Mouse (Mus musculus) forebrain, embryonic 10.5 days (tissue): Measurements from ENCODE around the gene Fzd4. TPM values are rescaled to one million over a fixed set of nuclear protein-coding genes. Genes with fewer than 3 reads are reported as not detected.

Source experiments
- DNase-seq: peaks from one replicate; pipeline ENCODE4 v3.0.0-alpha.2; 2017; ENCODE audit warnings: low spot score; ENCODE audit errors: extremely low spot score
- H3K27ac ChIP-seq: fragments of 300-500 bp; sonication (generic); 2 replicates; pipeline ENCODE4 v1.5.1; 2016; ENCODE audit warnings: mild to moderate bottlenecking
- H3K27me3 ChIP-seq: fragments of 300-500 bp; sonication (generic); 2 replicates; pipeline ENCODE4 v1.6.1; 2016; ENCODE audit warnings: mild to moderate bottlenecking; ENCODE audit not compliant: poor library complexity, severe bottlenecking
- H3K36me3 ChIP-seq: fragments of 300-500 bp; sonication (generic); replicated peaks from 2 replicates; pipeline ENCODE4 v1.6.1; 2016; ENCODE audit warnings: mild to moderate bottlenecking, moderate library complexity
- H3K4me1 ChIP-seq: fragments of 300-500 bp; sonication (generic); 2 replicates; pipeline ENCODE4 v1.6.1; 2016
- H3K4me3 ChIP-seq: fragments of 300-500 bp; sonication (generic); 2 replicates; pipeline ENCODE4 v1.5.1; 2016; ENCODE audit warnings: mild to moderate bottlenecking, moderate library complexity
- H3K9me3 ChIP-seq: fragments of 300-500 bp; sonication (generic); 2 replicates; pipeline ENCODE4 v1.6.1; 2016; ENCODE audit warnings: mild to moderate bottlenecking, moderate library complexity
- WGBS: fragments of 180-500 bp; shearing (Covaris S2); methylation state at CpG from one replicate; pipeline ENCODE4 v1.1.7; 2016; 5-methylcytosine and 5-hydroxymethylcytosine counted together
- polyA plus RNA-seq: library from polyadenylated mRNA; unstranded; fragments of >200 nt; fragmentation: Nextera tagmentation; extraction: Ambion mirVana; gene quantifications from 2 replicates; pipeline ENCODE4 v1.2.1, GENCODE M21; 2016

Fzd4 gene
- polyA plus RNA-seq, 1 experiment from 2014 or later: 5.9 TPM

DNA sequence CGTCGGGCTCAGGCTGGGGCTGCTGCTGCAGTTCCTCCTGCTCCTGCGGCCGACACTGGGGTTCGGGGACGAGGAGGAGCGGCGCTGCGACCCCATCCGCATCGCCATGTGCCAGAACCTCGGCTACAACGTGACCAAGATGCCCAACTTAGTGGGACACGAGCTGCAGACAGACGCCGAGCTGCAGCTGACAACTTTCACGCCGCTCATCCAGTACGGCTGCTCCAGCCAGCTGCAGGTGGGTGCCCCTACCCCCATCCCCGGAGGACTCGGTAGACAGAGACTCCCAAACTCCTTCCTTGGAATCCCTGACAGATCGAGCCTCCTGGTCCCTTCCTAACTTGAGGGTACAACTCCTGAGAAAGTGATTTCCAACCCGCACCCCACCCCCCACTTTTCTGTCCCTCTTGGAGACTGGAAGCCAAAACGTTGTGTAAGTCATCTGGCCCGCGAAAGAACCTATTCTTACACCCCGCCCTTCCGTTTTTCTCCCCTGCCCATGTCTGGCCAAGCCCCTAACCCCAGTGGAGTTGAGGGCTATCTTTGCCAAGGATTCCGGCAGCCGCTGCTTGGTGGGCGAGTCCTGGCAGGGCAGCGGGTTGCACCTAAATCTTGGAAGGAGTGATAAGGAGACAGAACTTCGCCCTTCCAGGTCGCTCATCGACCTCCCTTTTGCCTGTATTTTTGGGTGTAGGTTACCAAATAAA, 732 bp downstream of the Fzd4 start:
- no peaks in the 10 kb centered on the region for H3K9me3 ChIP-seq
- peak overlapping the region; percentile 93 for H3K27ac ChIP-seq
- under 1% methylated on average over 35 of the region's 35 CpGs for WGBS
- no peak for DNase-seq
- peaks cover 69% of the 10 kb centered on the region for H3K4me1 ChIP-seq
- H3K36me3 ChIP-seq: peaks cover 25% of the 10 kb centered on the region
- peak overlapping the region; percentile 85 for H3K4me3 ChIP-seq
- peaks cover 28% of the 10 kb centered on the region for H3K27me3 ChIP-seq

DNA sequence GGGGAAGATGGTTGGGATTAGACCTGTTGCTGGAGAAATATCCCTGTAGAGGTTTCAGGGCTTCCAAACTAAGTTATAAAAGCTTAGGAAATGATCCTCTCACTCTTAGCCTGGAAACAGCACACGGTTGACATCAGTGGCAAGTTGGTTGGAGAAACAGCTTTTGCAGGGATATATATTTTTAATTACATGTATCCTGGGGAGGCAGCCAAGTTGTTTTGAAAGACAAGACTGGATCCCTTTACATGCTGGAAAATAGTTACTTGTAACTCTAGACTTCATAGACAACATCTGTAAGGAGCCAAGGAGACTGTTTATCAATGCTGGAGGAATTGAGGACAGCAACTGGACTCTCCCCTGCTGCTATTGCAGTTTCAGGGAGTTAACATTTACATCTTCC, 1.9 kb downstream of the Fzd4 start:
- H3K36me3 ChIP-seq: peaks cover 34% of the 10 kb centered on the region
- no peak overlapping the region for H3K27ac ChIP-seq
- H3K4me3 ChIP-seq: peak overlapping the region; percentile 85
- WGBS: 51% methylated on average over 1 of the region's 1 CpGs
- H3K4me1 ChIP-seq: peaks cover 64% of the 10 kb centered on the region
- no peak for DNase-seq
- no peaks in the 10 kb centered on the region for H3K9me3 ChIP-seq
- H3K27me3 ChIP-seq: peaks cover 28% of the 10 kb centered on the region

DNA sequence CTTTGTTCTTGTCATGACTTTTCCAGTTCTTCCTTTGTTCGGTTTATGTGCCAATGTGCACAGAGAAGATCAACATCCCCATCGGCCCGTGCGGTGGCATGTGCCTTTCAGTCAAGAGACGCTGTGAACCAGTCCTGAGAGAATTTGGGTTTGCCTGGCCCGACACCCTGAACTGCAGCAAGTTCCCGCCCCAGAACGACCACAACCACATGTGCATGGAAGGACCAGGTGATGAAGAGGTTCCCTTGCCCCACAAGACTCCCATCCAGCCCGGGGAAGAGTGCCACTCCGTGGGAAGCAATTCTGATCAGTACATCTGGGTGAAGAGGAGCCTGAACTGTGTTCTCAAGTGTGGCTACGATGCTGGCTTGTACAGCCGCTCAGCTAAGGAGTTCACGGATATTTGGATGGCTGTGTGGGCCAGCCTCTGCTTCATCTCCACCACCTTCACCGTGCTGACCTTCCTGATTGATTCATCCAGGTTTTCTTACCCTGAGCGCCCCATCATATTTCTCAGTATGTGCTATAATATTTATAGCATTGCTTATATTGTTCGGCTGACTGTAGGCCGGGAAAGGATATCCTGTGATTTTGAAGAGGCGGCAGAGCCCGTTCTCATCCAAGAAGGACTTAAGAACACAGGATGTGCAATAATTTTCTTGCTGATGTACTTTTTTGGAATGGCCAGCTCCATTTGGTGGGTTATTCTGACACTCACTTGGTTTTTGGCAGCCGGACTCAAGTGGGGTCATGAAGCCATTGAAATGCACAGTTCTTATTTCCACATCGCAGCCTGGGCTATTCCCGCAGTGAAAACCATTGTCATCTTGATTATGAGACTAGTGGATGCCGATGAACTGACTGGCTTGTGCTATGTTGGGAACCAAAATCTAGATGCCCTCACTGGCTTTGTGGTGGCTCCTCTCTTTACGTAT, 3.1 kb downstream of the Fzd4 start:
- peaks cover 46% of the 10 kb centered on the region for H3K36me3 ChIP-seq
- no peak for DNase-seq
- H3K4me1 ChIP-seq: peaks cover 52% of the 10 kb centered on the region
- H3K9me3 ChIP-seq: no peaks in the 10 kb centered on the region
- WGBS: 90% methylated on average over 24 of the region's 24 CpGs
- peaks cover 19% of the 10 kb centered on the region for H3K27me3 ChIP-seq
- H3K27ac ChIP-seq: no peak overlapping the region
- H3K4me3 ChIP-seq: no peak overlapping the region

DNA sequence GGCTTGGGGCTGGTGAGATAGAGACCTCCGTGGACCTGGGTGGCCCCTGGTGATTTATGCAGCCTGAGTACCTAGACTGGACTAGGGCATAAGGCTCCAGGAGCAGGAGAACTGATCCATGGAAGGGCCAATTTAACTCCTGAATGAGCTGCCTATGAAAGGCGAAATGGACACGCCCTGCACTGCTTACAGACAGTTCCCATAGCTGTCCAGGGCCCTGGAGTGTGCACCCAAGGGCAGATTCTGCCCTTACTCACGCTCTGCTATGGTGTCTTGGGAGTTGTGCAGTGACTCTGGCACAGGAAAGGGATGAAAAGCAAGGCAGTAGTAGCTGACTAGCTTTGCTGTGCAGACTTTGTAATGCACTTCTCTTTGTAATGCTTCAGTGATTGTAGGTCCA, 6.1 kb downstream of the Fzd4 start:
- no peak overlapping the region for H3K27ac ChIP-seq
- H3K4me1 ChIP-seq: peaks cover 23% of the 10 kb centered on the region
- no peaks in the 10 kb centered on the region for H3K9me3 ChIP-seq
- peaks cover 9% of the 10 kb centered on the region; the same call in 1 of the 2 replicates for H3K27me3 ChIP-seq
- peaks cover 51% of the 10 kb centered on the region for H3K36me3 ChIP-seq
- 79% methylated on average over 4 of the region's 4 CpGs for WGBS
- no peak for DNase-seq
- no peak overlapping the region for H3K4me3 ChIP-seq

DNA sequence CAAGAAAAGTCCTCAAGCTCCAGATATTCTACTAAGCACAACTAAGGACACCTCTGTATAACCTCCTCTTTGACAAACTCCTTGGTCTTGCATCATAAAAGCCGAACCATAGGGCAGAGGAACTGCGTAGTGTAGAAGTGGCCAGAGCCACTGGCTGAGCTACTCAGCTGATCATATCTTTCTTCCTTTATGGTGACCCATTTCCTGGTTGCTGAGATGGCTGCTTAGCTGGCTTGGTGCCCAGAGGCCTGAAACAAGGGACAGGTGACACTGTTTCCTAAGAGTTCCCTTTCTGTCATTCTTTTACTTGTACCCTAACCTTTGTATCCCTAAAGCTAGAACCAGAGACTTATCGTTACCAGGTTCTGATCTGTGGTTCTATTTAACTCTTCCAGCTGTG, 7.2 kb downstream of the Fzd4 start:
- Histone ChIP-seq H3K27me3 (peaks cover 9% of the 10 kb centered on the region; the same call in 1 of the 2 replicates), H3K9me3 (no peaks in the 10 kb centered on the region), H3K4me1 (peaks cover 22% of the 10 kb centered on the region), H3K4me3 (no peak overlapping the region), H3K27ac (no peak overlapping the region), H3K36me3 (peaks cover 51% of the 10 kb centered on the region)
- WGBS: 91% methylated on average over 3 of the region's 3 CpGs
- DNase-seq: no peak

DNA sequence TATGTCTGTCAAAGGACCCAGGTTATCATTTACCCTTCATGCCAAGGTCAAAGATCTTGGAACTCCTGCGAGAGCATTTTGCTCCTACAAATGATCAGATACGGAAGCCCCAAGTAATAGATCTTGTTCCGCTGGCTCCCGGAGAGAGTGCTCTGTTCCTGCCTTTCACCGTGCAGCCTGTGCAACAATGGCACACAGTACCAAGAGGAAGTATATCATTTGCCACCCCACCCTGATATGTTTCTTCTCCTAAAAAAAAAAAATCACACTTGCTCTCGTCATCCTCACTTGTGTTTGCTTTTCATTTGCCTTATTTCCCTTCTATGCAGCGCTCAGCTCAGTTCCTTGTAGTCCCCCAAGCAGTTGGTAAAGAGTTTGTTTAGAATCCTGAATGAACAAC, 7.9 kb downstream of the Fzd4 start:
- Histone ChIP-seq H3K27ac (no peak overlapping the region), H3K27me3 (0 out of 2 replicates have a peak, but pooled peaks cover 4% of the 10 kb centered on the region), H3K4me3 (no peak overlapping the region), H3K36me3 (peaks cover 48% of the 10 kb centered on the region), H3K4me1 (peaks cover 22% of the 10 kb centered on the region), H3K9me3 (no peaks in the 10 kb centered on the region)
- DNase-seq: no peak
- WGBS: 92% methylated on average over 7 of the region's 7 CpGs

DNA sequence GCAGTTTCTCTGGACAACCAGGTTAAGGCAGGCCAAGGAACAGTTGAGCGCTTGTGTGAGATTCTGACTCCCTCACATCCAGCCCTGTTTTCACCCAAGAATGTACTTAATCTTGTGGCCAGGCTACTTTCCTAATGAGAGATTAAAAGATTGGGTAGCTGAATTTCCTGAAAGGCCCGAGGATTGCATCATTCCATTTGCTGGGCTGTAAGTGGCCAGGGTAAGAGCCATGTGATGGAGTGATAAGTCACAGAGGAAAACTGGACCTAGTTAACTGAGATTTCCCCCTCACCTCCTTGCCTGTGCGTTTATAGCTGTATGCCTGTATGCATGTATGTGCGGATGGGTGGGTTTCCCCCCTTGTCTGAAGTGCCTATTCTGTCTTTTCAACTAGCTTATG, 11.9 kb downstream of the Fzd4 start:
- WGBS: 71% methylated on average over 4 of the region's 4 CpGs
- H3K27ac ChIP-seq: no peak overlapping the region
- no peak overlapping the region for H3K4me3 ChIP-seq
- 0 out of 2 replicates have a peak, but pooled peaks cover 3% of the 10 kb centered on the region for H3K27me3 ChIP-seq
- no peaks in the 10 kb centered on the region for H3K9me3 ChIP-seq
- H3K4me1 ChIP-seq: peaks cover 16% of the 10 kb centered on the region
- no peak for DNase-seq
- H3K36me3 ChIP-seq: peaks cover 16% of the 10 kb centered on the region

DNA sequence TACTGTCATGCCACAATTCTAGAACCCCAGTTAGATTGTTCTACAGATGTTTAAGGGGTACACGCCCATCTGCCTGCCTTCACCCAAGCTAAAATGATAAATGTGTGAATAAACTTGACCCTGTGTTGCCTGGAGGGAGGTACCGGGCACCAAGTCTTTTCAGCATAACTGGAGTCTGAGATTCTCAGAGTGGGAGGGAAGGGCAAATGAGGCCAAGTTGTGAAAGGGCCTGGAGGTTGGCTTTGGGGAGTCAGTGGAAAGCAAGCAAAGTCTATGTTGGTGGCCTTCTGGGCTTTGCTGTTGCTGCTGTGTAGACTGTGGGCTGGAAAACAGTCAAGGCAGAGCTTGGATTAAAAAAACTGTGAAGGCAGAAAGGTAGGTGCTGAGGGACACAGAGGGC, 13.6 kb downstream of the Fzd4 start:
- H3K9me3 ChIP-seq: no peaks in the 10 kb centered on the region
- H3K4me1 ChIP-seq: peaks cover 18% of the 10 kb centered on the region
- no peaks in the 10 kb centered on the region for H3K27me3 ChIP-seq
- no peak overlapping the region for H3K4me3 ChIP-seq
- WGBS: 85% methylated on average over 2 of the region's 2 CpGs
- no peak for DNase-seq
- H3K27ac ChIP-seq: no peak overlapping the region
- peaks cover under 1% of the 10 kb centered on the region; the same call in 1 of the 2 replicates for H3K36me3 ChIP-seq

DNA sequence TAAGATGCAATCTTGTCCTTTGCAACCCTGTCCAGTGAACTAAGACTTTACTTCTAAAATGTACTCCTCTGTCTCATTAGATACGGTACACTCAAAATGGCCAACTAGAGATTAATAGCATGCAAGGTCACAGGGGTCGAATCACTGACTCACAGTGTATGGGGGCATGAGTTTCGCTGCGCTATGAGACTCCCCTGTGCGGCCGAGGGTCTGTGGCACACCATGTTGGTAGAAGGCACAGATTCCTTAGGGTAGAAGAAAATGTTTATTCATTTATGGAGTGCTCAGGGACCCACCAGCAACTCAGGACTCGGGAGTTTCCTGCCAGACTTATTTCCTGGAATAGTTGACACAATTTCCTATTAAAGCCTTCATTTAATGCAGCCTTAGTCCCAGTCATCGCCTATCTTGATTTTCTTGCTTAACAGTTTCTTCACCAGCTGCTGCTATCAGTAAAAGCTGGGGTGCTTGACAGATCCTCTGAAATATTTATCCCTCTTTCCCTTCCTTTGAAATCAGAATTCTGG, 14.0 kb downstream of the Fzd4 start:
- H3K9me3 ChIP-seq: no peaks in the 10 kb centered on the region
- H3K27me3 ChIP-seq: no peaks in the 10 kb centered on the region
- 80% methylated on average over 8 of the region's 8 CpGs for WGBS
- H3K4me3 ChIP-seq: no peak overlapping the region
- no peaks in the 10 kb centered on the region for H3K36me3 ChIP-seq
- H3K27ac ChIP-seq: no peak overlapping the region
- no peak for DNase-seq
- peaks cover 23% of the 10 kb centered on the region for H3K4me1 ChIP-seq

DNA sequence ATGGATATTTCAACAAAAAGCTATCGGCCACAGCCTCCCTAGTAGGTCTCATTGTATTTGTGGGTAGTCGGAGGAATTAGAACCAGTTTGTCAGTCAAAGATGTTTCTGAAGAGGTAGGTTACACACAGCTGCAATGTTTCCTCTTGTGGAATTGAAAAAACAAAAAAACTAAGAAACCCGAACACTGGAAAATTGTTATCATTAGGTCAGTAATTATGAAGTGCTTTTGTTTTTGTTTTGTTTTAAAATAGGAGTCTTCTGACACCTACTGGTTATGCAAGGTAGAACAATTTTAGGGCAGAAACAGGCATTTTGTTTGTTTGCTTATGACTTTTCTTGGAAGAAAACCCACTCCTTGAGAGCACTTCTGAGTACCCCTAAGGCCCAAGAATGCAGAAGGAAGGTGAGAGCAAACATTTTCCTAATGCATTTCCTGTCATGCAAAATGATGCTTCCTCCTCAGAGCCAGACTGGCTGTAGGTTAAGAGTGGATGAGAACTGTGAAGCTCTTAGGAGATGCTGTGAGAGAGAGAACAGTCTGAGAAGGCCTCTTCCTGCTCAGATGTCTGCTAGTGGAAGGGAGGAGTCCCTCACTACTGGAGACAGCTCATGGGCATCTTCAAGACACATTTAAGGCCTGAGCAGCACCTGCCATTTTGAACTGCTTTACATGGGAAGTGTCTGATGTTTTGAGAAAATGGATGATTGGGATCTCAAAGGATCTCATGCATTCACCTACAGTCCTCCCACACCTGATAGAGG, 14.9 kb downstream of the Fzd4 start:
- Histone ChIP-seq H3K27me3 (no peaks in the 10 kb centered on the region), H3K4me3 (no peak overlapping the region), H3K4me1 (peaks cover 32% of the 10 kb centered on the region), H3K27ac (no peak overlapping the region), H3K36me3 (no peaks in the 10 kb centered on the region), H3K9me3 (no peaks in the 10 kb centered on the region)
- WGBS: 67% methylated on average over 3 of the region's 3 CpGs
- DNase-seq: no peak

DNA sequence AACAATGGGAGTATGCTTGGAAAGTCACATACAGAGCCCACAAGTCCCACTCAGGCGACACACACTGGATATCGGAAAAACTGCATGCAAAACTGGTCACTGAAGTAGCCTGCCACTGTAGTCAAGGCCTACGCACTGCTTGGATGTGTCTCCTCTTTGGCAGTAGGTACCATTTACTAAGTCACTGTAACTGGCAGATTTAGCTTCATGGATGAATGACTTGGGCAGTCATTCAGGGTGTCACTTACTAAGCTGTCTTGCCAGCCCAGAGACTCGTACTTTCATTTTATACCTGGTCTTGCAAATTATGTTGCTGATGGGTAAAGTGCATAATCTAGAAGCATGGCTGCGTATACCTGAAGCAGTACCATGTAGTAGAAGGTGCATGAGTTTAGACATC, 17.1 kb downstream of the Fzd4 start:
- Histone ChIP-seq H3K4me1 (peaks cover 37% of the 10 kb centered on the region), H3K27ac (no peak overlapping the region), H3K4me3 (no peak overlapping the region), H3K36me3 (no peaks in the 10 kb centered on the region), H3K9me3 (no peaks in the 10 kb centered on the region), H3K27me3 (no peaks in the 10 kb centered on the region)
- 91% methylated on average over 5 of the region's 5 CpGs for WGBS
- DNase-seq: no peak

DNA sequence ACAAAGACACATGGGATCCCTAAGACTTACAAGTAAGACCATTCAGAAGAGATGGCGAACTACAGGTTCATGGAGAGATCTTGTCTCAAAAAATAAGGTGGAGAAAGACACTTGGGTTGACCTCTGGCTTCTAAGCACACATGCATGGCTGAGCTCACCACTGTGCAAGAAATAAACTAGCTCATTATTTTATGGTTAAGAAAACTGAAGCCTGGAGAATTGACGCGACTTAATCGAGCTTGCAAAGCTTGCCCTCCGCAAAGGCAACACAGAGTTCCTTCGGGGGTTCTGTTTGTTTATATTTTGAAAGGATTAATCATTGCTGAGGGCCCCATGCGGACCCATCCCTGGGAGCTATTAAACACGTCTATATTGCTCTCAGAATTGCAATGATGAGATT, 18.5 kb downstream of the Fzd4 start:
- no peak for DNase-seq
- no peaks in the 10 kb centered on the region for H3K27me3 ChIP-seq
- H3K36me3 ChIP-seq: no peaks in the 10 kb centered on the region
- no peak overlapping the region for H3K27ac ChIP-seq
- H3K4me3 ChIP-seq: no peak overlapping the region
- H3K4me1 ChIP-seq: peaks cover 39% of the 10 kb centered on the region
- H3K9me3 ChIP-seq: no peaks in the 10 kb centered on the region
- 64% methylated on average over 8 of the region's 8 CpGs for WGBS
